28 mouse cellular contexts compared by ENCODE assay signal in genomic region chr3:150752787-150753186, GRCm38 (mm10).
"Had no signal": no experiment of that assay in that cellular context is flagged by ENCODE, and none has a peak within 500 bp of the region (broad histone marks: within the 10 kb centered on the region; RNA-seq: fewer than 3 reads in every experiment).

No protein-coding gene starts in this region.

- H3K36me3 ChIP-seq: embryonic facial prominence, embryonic 10.5 days; embryonic facial prominence, embryonic 12.5 days; embryonic facial prominence, embryonic 13.5 days; embryonic facial prominence, embryonic 15.5 days; forebrain, embryonic 10.5 days; forebrain, embryonic 12.5 days; forebrain, embryonic 15.5 days; heart, embryonic 10.5 days had no signal

- H3K4me3 ChIP-seq: embryonic facial prominence, embryonic 10.5 days; embryonic facial prominence, embryonic 12.5 days; embryonic facial prominence, embryonic 13.5 days; embryonic facial prominence, embryonic 15.5 days; erythroblast, embryonic 14.5 days; forebrain, embryonic 10.5 days; forebrain, embryonic 12.5 days; forebrain, embryonic 13.5 days; forebrain, embryonic 15.5 days; gastrocnemius, adult 2 months; heart, adult 2 months; heart, embryonic 10.5 days had no signal

- H3K4me2 ChIP-seq: embryonic facial prominence, embryonic 12.5 days; embryonic facial prominence, embryonic 13.5 days; embryonic facial prominence, embryonic 15.5 days; forebrain, embryonic 12.5 days; forebrain, embryonic 13.5 days; forebrain, embryonic 15.5 days had no signal

- ATAC-seq: forebrain, embryonic 13.5 days; forebrain, embryonic 14.5 days; forebrain, embryonic 15.5 days; forebrain, embryonic 16.5 days; forebrain, postnatal 0 days had no signal

- H3K4me1 ChIP-seq: embryonic facial prominence, embryonic 10.5 days; embryonic facial prominence, embryonic 12.5 days; embryonic facial prominence, embryonic 13.5 days; embryonic facial prominence, embryonic 15.5 days; forebrain, embryonic 10.5 days; forebrain, embryonic 12.5 days; forebrain, embryonic 13.5 days; forebrain, embryonic 15.5 days; heart, embryonic 10.5 days had no signal

- H3K27me3 ChIP-seq: embryonic facial prominence, embryonic 12.5 days; embryonic facial prominence, embryonic 13.5 days; embryonic facial prominence, embryonic 15.5 days; forebrain, embryonic 12.5 days; forebrain, embryonic 13.5 days; forebrain, embryonic 15.5 days had no signal

- DNase-seq: cerebellum, adult 9-10 months; cerebellum, adult 9-11 months; cerebellum, postnatal 10 days; cerebellum, postnatal 14 days; cerebellum, postnatal 25 days; cerebellum, postnatal 36 days; embryo, embryonic 11 days; forebrain, postnatal 0 days; gastrocnemius, adult 2 months; gastrocnemius, postnatal 10 days; gastrocnemius, postnatal 14 days; gastrocnemius, postnatal 25 days; gastrocnemius, postnatal 36 days; heart, adult 11 months; heart, adult 18-20 months; heart, adult 2 months had no signal

- H3K27ac ChIP-seq: embryonic facial prominence, embryonic 10.5 days; embryonic facial prominence, embryonic 12.5 days; embryonic facial prominence, embryonic 13.5 days; embryonic facial prominence, embryonic 15.5 days; forebrain, embryonic 10.5 days; forebrain, embryonic 12.5 days; forebrain, embryonic 13.5 days; forebrain, embryonic 15.5 days; gastrocnemius, adult 2 months; heart, adult 2 months; heart, embryonic 10.5 days had no signal

- H3K9me3 ChIP-seq: embryonic facial prominence, embryonic 10.5 days; embryonic facial prominence, embryonic 12.5 days; embryonic facial prominence, embryonic 13.5 days; embryonic facial prominence, embryonic 15.5 days; forebrain, embryonic 10.5 days; forebrain, embryonic 12.5 days; forebrain, embryonic 13.5 days; forebrain, embryonic 15.5 days; heart, embryonic 10.5 days had no signal

- H3K9ac ChIP-seq: embryonic facial prominence, embryonic 12.5 days; embryonic facial prominence, embryonic 13.5 days; embryonic facial prominence, embryonic 15.5 days; forebrain, embryonic 12.5 days; forebrain, embryonic 13.5 days; forebrain, embryonic 15.5 days; forebrain, postnatal 0 days had no signal
